Mouse (Mus musculus): ENCODE measurements around the gene Ucp3. TPM values are rescaled to one million over a fixed set of nuclear protein-coding genes. Genes with fewer than 3 reads are reported as not detected.

Ucp3 gene
- polyA plus RNA-seq, 1 experiment from 2014 or later = not detected

DNA sequence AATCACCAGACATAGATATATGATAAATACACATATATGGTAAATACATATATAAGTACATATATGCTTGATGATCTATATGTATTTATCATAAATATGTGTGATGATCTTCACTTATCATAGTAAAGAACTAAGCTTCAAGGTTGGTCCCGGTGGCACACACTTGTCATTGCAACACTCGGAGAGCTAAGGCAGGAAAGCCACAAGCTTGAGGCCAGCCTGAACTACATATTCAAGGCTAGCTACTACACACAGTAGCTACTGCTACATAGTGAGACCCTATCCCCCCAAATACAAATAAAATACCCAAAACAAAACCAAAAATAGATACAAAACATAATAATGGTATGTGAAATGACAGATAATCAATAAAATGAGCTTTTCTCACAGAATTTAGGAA is 63.0 kb downstream of the Ucp3 start:
- Histone ChIP-seq H3K4me2 (peak overlapping the region; percentile 70; the same call in 1 of the 2 replicates), H3K27ac (no peak overlapping the region), H3K27me3 (no peaks in the 10 kb centered on the region), H3K9ac (no peak overlapping the region), H3K4me3 (no peak overlapping the region), H3K36me3 (peaks cover 17% of the 10 kb centered on the region), H3K4me1 (replicated peaks) (peaks cover 11% of the 10 kb centered on the region), H3K9me3 (no peaks in the 10 kb centered on the region)
- ATAC-seq (ENCODE audit: low FRiP score) = no peak
- WGBS = 82% methylated on average over 2 of the region's 2 CpGs

Other genes with a start within 250 kb of the Ucp3 start
- 21.0 and 21.4 TPM in 2 replicates for gene Pgm2l1, start 245.6 kb upstream of the Ucp3 start, polyA plus RNA-seq (2015; fragmentation: Nextera tagmentation; extraction: Ambion mirVana)
- gene P4ha3, start 187.5 kb upstream of the Ucp3 start, polyA plus RNA-seq (2015; fragmentation: Nextera tagmentation; extraction: Ambion mirVana) = 5.9 and 6.4 TPM in 2 replicates
- 19.6 and 22.4 TPM in 2 replicates for gene C2cd3, start 100.8 kb upstream of the Ucp3 start, polyA plus RNA-seq (2015; fragmentation: Nextera tagmentation; extraction: Ambion mirVana)
- gene Ppme1, start 100.7 kb upstream of the Ucp3 start, polyA plus RNA-seq (2015; fragmentation: Nextera tagmentation; extraction: Ambion mirVana) = 139 and 141 TPM in 2 replicates
- 75.2 and 78.6 TPM in 2 replicates for gene Ucp2, start 20.3 kb downstream of the Ucp3 start, polyA plus RNA-seq (2015; fragmentation: Nextera tagmentation; extraction: Ambion mirVana)
- 4.4 and 8.5 TPM in 2 replicates for gene Dnajb13, start 42.0 kb downstream of the Ucp3 start, polyA plus RNA-seq (2015; fragmentation: Nextera tagmentation; extraction: Ambion mirVana)
- 15.8 and 17.2 TPM in 2 replicates for gene Coa4, start 64.1 kb downstream of the Ucp3 start, polyA plus RNA-seq (2015; fragmentation: Nextera tagmentation; extraction: Ambion mirVana)
- gene Rab6a, start 134.4 kb downstream of the Ucp3 start, polyA plus RNA-seq (2015; fragmentation: Nextera tagmentation; extraction: Ambion mirVana) = 224 and 226 TPM in 2 replicates
- gene Mrpl48, start 135.3 kb downstream of the Ucp3 start, polyA plus RNA-seq (2015; fragmentation: Nextera tagmentation; extraction: Ambion mirVana) = 81.8 and 91.8 TPM in 2 replicates
- 12.8 and 16.0 TPM in 2 replicates for gene Plekhb1, start 189.4 kb downstream of the Ucp3 start, polyA plus RNA-seq (2015; fragmentation: Nextera tagmentation; extraction: Ambion mirVana)
- 93.8 and 105 TPM in 2 replicates for gene Fam168a, start 233.6 kb downstream of the Ucp3 start, polyA plus RNA-seq (2015; fragmentation: Nextera tagmentation; extraction: Ambion mirVana)

All from hindbrain, embryonic 13.5 days (tissue).